Mouse (Mus musculus) layer of hippocampus, postnatal 25 days (tissue): ENCODE measurements at regions not wholly inside any gene's neighbourhood (a gene's known extent, or its start where the extent isn't known, plus 50 kb on each side); places are given as distances from the start of the nearest gene placed in this dataset.

Experiments used
- DNase-seq, 2 experiments: peaks; one replicate each; pipeline ENCODE4 v3.0.0; 2022; ENCODE audit warnings: mixed read lengths in 2 of 2, low spot score in 1 of 2; ENCODE audit errors: extremely low spot score in 1 of 2

DNA sequence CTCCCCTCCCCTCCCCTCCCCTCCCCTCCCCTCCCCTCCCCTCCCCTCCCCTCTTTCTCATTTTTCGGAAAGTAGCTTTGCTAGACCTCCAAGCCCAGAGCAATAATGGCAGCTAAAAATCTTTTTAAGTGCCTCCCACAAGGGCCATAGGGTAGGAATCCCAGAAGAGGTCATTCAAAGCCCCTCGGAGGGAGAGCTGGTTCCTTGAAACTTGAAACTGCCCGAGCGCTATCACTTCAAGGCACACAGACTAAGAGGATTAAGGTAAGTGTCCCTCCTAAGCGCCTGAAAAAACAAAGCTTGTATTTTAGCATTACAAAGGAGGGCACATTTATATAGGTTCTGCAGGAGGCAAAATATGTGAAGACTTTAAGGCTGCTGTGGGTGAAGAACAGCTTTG lies 141.2 kb upstream of the Irx5 start:
- no peak for DNase-seq

DNA sequence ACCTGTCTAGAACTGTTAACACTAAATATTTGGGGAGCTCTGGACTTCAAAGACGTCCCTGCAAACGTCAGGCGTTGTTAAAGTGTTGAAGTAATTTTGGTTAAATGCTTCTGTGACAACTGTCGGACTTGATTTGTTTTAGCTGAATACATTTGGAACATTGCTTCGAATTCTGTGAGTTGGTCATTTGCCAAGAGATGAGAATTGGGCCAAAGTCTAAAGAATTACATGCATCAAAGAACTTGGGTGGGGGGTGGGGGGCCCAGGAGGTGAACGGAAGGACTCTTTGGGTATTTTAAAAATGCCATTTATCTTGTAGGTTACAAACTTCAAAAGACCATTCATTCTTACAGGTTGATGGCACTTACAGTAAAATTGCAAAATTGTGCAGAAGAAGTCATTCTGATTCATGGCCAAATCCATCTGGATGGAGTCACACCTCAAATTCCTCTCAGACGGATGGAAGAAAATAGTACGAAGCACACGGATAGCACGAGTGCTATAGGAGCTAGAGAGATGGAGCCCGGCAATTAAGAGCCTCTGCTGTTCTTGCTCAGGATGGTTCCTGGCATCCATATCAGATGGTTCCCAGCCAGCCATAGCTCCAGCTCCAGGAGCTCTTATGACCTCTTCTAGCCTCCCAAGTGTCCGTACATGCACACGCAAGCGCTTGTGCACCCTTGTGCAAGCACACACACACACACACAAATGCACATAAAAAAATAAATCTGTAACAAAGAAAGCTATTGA lies 144.5 kb upstream of the Irx5 start:
- no peak for DNase-seq

DNA sequence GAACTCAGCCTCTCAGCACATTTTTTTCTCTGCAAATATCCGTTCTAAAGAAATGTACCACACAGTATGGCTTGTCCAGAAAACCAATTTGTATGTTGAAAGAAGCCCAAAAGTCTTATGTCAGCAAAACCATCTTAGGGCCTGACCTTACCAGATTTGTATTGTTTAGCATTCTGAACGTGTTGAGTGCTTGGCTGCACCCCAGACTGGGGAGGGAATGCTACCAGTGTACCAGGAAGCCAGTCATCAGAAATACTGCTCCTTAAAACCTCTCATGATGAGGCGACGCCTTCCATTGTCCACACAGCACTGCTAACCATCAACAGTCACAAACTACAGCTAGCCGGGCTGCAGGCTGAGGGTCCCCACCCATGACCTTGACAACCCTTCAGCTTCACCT lies 148.3 kb upstream of the Irx5 start:
- DNase-seq: no peak

GRCm38 (mm10) chr8:92195635-92196034 lies 161.8 kb upstream of the Irx5 start:
- no peak for DNase-seq

DNA sequence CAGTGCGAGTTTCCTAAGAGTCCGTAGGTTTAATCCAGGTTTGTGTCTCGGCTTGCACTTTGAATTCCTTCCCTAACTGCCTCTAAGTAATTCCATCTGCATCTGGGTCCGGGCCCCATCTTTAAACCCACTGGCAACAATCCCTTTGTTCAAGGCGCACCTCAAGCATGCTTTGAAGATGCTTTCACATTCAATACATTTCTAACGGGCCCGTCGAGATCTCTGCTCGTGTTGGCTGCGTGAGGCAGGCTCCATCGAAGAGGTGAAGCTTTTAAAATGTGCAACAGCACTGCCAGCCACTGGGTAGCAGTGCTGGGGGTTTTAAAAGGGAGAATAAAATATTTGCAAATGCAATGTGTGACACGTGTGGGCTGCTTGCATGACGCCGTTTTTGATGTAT lies 163.4 kb upstream of the Irx5 start:
- no peak for DNase-seq

DNA sequence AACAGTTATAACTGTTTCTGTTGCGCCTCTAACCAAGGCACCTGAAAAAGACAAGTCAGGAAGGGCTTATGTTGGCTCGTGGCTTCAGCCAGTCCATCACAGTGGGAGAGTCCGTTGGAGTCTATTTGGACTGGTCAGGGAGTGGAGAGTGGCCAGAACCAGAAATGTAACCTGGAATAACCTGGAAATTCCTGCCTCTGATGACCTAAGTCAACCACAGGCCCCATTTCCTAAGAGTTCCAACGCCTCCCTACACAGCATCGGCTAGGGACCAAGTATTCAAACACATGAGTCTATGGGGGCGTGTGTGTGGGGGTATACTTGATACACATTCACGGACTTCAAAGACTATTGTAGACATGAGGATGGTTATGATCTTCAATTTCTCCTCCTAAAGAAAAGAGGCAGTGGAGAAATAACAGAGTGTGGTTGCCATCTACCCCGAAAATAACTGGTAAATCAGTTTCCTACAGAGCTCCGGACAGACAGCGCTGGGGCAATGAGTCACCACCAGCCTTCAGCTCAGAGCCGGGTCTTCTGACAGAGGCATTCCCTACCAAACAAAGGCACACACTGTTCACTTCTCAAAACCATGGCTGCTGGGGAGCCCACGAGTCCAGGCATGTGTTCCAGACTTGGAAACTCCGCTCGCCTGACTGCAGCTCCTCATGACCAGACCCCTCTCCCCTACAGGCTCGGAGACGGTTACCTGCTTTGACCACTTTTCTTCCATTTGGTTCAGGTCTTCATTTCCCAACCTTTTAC lies 167.0 kb upstream of the Irx5 start:
- no peak for DNase-seq

- no peak for DNase-seq
Observed at GRCm38 (mm10) chr8:92183331-92183730, 174.1 kb upstream of the Irx5 start.

DNA sequence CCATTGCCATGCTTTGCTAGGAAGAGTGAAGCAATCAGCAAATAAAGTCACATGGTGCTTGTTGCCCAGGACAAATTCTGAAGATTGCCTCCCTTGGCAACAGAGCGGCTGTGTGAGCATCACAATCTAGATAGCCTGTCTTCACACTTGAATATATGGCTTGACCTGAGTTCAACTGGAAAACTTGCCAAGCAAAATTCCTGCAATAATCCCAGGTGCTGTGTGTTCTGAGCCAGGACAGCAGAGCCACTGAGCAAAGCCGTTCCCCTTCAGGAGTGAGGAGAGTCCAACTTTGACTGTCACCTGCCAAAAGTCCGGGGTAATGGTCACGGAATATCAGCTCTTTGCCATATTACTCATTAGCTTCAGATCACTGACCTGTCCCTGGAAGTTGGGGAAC lies 176.8 kb upstream of the Irx5 start:
- DNase-seq: no peak

GRCm38 (mm10) chr8:92179327-92179726 lies 178.1 kb upstream of the Irx5 start:
- peak in 1 of 2 experiments; percentile 24 for DNase-seq

GRCm38 (mm10) chr8:92176101-92176500 lies 181.3 kb upstream of the Irx5 start:
- no peak for DNase-seq

DNA sequence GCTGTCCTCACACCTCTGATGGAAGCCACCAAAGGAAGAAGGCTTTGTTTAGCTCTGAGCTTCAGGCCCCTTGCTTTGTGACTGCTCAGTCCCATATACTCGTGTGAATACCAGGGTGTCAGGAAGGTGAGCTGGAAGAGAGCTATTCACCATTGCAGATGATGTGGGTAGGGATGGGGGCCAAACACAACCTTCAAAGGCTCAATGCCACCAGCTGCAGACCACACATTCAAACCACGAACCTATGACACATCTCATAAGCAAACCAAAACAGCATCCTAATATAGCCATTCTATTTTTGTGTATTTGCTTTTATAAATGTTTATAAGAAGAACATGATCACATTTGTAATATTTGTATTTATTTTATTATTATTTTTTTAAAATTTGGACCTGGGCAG lies 183.3 kb upstream of the Irx5 start:
- DNase-seq: no peak

DNA sequence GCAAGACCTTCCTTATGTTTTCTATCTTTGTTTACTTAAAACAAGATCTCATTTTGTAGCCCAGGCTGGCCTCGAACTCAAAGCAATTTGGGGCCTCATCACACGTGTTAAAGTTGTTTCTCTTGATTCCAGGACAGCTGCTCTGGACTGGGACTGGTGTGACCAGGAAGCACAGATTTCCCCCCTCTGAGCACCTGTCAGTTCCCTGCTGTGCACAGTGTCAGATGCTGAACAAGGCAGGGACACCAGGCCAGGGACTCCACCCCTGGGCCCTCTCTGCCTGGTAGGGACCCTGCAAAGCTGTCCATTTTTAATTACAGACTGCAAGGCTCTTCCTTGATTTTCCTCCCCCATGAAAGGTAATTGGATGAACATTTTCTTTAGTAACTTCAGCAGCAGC lies 185.8 kb upstream of the Irx5 start:
- no peak for DNase-seq

GRCm38 (mm10) chr8:92167340-92167783 lies 190.1 kb upstream of the Irx5 start:
- no peak for DNase-seq

DNA sequence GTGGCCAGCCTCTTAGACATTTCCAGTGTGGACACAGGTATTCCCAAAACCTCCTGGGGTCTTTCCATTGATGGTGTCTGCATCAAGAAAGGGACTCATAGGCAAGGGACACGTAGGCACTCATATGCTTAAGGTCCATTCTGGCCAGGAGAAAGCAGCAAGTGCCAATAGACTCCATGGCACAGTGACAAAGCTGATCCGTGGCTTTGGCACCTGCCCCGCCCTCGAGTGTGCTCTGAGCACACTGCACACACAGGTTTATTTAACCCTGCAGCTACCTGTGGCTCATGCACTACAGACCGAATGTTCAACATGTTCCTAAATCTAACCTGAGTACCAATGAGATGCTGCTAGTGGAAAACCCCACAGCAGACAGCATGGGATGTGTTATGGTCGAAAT lies 192.1 kb upstream of the Irx5 start:
- DNase-seq: no peak

DNA sequence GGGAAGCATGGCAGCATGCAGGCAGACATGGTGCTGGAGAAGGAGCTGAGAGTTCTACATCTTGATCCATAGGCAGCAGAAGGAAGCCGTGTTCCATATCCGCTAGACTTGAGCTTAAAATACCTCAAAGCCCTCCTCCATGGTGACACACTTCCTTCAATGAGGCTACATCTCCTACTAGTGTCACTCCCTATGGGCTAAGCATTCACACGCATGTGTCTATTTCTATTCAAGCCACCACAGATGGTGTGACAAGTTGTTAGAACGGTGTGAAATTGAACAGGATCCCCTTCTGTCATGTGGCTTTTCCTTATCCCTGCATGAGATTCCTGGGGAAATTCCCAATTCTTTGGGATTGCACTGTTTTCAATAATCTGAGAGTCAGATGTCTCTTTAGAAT lies 192.9 kb upstream of the Irx5 start:
- DNase-seq: no peak

DNA sequence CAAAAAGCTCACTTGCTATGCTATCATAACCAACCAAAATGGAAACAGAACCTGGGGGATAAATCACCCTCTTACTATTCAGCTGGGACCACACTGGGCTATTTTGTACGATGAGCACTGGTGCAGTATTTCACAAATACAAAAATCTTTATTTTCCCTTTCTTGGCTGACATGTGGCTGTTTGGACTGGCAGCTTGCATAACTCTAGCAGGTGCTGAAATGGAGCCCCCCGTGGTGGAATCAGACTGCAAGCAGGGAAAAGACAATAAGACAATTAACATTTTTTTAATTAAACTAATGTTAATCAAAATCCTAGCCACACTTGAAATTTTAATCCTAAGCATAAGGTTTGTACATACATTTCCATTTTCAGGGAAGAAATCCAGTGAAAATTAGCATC lies 196.4 kb upstream of the Irx5 start:
- no peak for DNase-seq

DNA sequence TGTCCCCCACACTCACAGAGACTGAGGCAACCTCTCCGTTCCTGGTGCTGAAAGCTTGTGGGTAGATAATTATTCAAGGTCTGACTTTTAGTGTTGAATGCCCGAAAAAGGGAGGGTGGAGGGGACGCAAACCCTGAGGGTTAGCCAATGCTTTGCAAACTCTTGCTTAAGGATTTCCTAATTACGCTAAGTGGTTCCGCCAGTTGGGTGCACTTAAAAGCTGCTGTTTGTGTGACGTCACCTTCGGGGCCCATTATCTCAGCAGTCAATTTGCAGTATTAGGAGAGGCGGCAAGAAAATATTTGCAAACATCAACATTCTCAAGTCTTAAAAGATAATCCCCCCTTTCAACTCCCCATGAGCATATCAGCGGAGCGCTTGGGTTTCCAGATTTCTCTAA lies 199.2 kb upstream of the Irx5 start:
- DNase-seq: no peak

DNA sequence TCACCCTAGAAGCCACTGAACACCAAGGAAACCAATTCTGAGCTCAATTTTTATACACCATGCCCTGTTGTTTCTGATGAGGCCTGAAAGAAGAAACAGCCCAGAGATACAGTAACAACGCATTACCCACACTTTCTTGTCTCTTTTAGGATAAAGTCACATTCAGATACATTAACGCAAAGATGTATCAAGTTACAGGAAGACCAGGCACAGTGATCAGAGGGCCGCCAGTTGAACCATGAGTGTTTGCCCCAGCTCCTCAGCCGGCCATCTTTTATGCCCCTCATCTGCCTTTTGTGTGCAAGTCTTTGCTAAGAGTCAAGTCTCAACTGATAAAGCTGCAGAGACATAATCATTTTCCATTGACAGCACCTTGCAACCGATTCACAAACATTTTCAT lies 204.9 kb upstream of the Irx5 start:
- no peak for DNase-seq

- no peak for DNase-seq
Observed at GRCm38 (mm10) chr8:92147672-92148071, 209.8 kb upstream of the Irx5 start.

DNA sequence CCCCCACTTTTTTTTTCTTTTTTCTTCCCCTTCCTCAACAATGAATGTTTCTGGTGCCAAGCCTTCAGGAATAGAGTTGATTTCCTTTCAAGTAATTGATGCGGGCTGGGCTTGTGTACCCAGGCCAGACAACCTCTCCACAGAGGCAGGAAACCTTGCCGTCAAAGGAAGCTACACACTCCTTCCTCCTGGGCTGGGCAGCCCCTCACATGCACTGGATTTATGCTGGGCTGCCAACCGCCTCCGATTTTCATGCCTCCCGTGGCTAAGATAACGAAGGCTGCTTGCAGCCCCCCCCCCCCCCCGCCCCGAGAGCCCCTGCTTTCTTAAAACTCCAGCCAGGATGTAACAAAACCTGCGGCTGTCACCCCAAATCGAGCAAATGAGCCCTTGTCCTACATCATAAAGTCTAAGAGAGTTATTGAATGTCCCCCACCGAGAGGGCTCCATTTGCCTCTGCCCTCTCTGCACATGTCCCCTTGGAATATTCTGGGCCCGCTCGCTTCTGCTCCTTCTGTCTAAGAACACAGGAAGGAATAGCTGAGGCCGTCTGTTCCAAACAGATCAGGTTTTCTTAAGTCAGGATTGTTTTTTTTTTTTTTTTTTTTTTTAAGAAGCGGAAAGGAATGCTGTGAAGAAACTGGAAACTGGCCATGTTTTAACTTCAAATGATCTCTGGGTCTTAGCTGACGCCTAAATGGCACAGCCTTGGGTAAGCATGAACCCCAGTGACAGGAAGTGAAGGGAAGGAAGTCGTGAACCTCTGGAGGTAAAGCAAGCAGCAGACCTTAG lies 220.1 kb upstream of the Irx5 start:
- DNase-seq: no peak

DNA sequence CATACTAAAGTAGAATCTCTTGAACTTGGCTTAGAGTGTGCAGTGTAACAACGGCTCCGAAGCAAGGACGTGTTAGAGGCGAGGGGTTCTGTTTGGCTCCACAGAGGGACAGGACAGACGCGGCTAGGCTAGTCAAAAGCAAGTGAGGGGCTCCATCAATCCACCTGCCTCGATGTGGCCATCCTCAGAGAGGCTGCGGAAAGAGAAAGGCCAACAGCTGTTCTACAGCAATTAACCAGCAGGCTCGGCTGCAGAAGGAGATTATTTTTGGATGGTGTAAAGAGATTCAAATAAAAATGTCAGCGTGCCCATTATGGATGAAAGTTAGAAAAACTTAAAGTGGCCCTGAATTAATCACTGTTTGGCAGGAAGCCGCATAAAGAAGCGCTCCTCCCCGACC lies 221.0 kb upstream of the Irx5 start:
- no peak for DNase-seq
